Mouse (Mus musculus) CD4-positive, CD25-positive, alpha-beta regulatory T cell, adult 4 months (primary cell): ENCODE measurements around the gene Gm10945. TPM values are rescaled to one million over a fixed set of nuclear protein-coding genes. Genes with fewer than 3 reads are reported as not detected.

Source experiments
- ATAC-seq: one replicate; pipeline ENCODE4 v1.8.0; 2017
- polyA plus RNA-seq, 2 experiments: library from polyadenylated mRNA; unstranded; fragments of 100-300 nt; shearing (Covaris generic); gene quantifications; one replicate each; pipeline ENCODE4 v1.2.1; 2017

Gm10945 gene
- not detected for polyA plus RNA-seq

DNA sequence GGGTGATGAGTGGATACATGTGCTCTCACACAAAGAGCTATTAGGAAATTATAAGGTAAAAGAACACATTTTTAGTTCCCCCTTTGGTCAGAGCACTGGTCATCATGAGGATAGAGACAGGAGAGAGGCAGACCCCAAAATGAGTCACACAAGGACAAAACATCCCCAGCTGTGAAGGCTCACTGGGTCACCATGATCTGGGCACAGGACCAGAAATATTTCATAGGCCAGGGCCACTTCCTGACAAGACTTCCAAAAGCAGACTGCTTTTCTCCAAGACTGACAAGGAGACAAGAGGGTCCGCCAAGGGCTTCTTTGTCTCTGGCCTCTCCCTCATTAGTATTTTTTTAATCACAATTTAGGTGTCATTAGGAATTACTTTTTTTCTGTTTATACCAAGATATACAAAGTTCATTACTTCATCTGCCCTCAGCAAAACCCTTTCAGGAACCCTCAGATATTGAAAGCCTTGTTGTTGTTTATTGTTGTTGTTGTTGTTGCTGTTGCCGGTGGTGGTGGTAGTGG lies at the start of gene Gm10945:
Gene Gm10945, minus strand, starts transcription at position 475 of the 525 bp plus-strand sequence.
- no peak for ATAC-seq

DNA sequence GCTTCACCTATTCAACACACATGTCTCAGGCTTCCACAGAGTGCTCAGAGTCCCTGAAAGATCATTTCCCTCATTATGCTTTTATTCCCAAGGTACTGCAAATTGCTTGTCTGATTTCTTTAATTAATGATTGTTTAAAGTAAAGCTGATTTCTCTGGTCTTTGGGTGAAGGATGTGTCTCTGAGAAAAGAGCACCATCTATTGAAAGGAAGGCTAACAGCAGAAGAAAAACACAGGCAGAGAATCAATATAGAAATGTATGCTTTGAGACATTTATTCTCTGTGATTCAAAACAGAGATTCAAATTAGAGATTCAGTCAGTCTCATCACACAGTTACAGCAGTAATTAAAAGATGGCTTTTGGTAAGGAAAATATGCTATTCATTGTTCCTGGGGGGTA lies 28.7 kb upstream of the Gm10945 start:
- no peak for ATAC-seq

DNA sequence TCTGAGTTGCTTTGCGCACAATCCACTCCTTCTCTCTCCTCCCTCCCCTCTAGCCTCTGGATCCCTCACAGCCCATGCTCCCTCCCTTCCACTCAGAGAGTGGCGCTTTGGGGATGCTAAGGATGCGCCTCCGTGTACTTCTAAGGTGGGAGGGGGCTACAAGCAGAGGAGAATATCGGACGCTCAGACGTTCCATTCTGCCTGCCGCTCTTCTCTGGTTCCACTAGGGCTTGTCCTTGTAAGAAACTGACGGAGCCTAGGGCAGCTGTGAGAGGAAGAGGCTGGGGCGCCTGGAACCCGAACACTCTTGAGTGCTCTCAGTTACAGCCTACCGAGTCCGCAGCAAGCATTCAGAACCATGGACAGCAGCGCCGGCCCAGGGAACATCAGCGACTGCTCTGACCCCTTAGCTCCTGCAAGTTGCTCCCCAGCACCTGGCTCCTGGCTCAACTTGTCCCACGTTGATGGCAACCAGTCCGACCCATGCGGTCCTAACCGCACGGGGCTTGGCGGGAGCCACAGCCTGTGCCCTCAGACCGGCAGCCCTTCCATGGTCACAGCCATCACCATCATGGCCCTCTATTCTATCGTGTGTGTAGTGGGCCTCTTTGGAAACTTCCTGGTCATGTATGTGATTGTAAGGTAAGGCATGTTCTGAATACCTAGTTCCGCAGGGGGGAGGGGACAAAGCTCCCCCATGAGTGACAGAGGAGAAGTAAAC lies 27.1 kb upstream of the Gm10945 start:
- ATAC-seq, result no peak

DNA sequence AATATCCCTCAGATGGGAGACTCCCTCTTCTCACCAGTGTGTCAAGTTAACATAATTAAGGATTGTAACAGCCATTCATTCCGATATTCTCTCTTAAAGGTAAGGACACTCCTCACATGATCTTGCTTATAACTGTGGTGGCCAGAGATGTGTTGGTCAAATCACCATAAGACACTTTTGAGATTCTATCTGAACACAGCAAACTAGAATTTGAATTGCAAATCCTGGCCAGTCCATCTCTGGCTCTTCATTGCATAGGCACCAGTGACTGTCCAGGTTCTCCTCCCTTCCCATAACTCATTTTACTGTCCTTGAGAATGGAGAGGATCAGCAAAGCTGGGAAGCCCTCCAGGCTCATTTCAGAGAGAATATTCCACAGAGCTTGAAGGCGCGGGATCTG lies 3.4 kb downstream of the Gm10945 start, which contains the start of gene Oprm1:
Gene Oprm1, plus strand, starts transcription at position 301 of the 400 bp plus-strand sequence.
- no peak for ATAC-seq

DNA sequence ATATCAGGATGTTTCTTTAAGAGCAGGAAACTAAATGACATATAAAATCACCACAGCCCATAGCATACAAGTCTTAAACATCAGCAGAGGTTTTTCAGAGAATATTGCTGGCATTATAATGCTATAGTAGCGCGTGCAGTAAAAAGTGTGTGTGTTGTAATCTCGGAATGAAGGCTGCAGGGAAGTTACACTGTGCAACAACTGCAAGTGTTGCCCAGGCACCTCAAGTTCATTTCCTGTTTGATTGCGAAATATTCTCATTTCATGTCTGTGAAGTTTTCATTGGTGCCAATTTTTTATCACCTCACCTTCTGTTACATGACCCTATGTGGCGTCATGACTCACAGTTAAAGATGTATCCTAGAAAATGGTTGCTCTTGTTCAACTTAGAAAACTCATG lies 8.2 kb downstream of the Gm10945 start:
- no peak for ATAC-seq

DNA sequence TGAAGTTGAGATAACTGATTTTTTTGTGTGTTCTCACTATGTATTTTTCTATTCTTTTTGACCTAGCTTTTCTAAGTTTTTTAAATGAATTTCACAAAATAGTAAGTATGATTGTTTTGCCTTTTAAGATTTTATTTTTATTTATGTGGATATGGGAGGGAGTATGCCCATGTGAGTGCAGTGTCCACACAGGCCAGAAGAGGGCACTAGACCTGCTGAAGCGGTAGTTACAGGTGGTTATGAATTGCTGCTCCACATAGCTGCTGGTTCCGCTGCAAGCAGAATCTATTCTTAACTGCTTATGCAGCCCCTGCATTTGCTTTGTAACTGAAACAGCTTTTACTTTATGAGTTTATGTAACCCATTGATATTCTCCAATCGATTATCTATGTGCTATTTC lies 33.1 kb downstream of the Gm10945 start:
- no peak for ATAC-seq

DNA sequence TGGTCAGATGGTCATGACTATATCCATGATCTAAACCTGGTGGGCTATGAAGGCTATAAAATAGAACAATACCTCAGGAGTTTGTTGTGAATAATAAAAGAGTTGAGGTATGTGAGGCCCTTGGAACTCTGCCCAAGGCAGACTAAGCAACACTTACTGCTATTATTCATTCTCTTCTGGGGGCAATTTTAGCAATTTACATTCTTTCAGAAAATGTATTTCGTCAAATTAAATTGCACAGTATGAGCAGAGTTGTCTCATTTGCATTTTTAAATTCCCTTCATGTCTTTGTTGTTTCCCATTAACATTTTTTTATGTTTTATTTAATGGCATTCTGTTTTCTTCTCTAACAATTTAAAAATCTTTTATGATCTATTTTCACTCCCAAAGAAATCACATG lies 37.8 kb downstream of the Gm10945 start:
- no peak for ATAC-seq

DNA sequence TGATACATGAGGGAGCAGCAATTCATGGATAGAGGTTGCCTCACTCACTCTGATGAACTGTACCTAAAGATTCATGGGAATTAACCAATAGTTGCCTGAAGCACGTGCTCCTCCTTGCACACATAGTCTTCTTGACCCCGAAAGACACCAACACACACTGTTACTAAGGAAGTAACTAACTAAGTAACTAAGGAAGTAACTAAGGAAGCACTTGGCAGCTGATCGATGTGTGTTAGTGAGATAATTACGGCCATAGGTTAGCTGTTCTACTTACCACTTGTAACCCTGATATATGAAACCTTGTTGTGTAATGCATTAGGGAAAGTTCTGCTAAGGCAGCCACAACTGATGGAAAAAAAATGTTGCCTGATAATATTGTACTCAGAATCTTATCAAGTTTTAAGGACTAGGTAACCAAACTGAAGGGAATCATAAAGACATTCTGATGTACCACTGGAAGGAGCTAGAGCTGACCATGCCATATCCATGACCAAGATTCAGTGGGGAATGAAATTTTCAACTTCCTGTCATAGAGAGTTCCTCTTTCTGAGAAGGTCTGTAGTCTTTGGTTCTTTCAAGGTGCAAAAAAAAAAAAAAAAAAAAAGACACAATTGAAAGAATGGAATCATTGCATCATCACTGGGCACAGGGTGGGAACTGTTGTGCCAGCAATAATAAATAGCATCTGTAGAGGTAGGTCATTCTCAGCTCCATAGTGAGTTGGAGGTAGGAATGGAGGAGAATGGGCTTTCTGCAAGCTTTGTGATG lies 44.2 kb downstream of the Gm10945 start:
- ATAC-seq, result no peak

DNA sequence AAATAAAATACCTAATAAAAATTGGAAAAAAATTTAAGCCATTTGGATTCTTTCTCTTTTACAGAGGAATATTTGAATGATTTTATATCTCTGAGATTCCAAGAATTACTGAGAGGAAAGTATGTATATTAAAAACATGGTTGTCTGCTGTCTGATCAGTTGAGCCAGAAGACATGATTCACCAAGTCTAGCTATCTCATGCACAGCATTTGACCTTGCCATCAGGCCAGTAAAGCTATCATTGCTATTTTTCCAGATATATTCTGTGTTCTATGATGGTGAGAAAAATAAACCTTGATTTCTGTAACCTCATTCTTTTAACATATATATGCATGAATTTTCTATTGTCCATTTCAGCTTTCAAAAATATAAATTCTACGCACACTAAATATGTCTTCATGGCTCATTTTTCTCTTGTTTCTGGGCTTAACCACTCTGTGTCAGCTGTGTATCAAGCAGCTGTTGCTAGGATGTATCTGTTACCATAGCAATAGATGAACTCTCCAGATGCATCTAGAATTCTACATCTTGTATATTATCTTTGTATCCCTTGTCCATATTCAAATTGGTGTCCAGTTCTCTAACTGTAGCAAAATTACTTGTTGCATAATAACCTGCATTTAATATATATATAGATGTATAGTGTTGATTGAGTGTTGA lies 56.2 kb downstream of the Gm10945 start:
- no peak for ATAC-seq

DNA sequence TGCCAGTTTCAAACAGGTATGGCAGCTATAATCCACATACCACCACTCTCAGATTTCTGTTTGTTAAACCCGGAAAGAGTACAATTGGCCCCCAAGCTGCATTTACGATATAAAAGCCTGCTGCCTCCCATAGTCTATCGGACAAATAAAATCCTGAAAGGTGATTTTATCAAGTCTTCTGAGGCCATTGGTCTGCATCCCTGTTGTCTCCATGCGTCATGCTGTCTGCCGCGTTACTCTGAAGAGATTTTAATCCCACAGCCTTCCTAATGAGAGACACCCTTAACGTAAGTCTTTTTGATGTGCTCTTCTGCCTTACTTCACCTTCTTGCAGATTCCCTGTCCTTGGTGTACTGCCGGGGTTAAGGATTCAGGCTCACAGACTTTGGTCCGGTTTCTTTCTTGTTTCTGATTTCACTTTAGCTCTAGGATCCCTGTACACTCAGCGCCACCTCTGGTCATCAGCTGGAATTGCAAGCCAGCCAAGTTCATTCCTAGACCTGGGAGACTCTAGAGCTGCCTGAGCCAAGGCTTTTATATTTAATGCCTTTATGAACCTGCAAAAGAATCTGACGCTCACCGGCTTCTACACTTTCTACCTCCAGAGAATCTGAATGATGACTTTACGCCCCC lies 67.2 kb downstream of the Gm10945 start:
- no peak for ATAC-seq

Other genes with a start within 250 kb of the Gm10945 start
- 1 to 10 TPM; 1.1 to 2.0 TPM for gene Oprm1, start 3.3 kb downstream of the Gm10945 start, polyA plus RNA-seq